Mouse (Mus musculus): ENCODE results near the gene Tmem132d. TPM values are rescaled to one million over a fixed set of nuclear protein-coding genes. Genes with fewer than 3 reads are reported as not detected.

The Tmem132d gene
- polyA plus RNA-seq, 1 experiment, result not detected

DNA sequence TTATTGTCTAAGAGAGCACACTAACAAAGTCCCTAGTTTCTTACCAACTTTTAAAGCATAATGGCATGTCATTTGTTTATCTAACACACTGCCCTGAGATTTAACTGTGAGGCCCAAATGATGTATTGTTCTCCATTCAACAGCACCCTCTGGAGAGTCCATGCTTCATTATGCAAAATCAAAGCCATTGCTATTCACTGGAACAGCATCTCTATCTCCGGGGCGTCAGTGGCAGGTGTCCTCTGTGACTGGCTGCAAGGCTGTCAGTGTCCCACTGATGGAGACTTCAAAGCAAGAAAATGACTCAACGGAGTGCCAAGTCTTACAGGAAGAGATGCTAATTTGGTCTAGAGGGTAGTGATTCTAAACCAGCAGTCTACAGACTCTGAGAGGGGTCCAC lies 508.8 kb downstream of the Tmem132d start:
- no peaks in the 10 kb centered on the region for H3K4me1 ChIP-seq (ENCODE audit: control insufficient read depth, insufficient read depth, insufficient read length, low read length)
- H3K4me3 ChIP-seq (ENCODE audit: insufficient read depth, low read depth, low read length), result no peak overlapping the region
- H3K27ac ChIP-seq (replicated peaks; ENCODE audit: low read depth, low read length), result no peak overlapping the region

DNA sequence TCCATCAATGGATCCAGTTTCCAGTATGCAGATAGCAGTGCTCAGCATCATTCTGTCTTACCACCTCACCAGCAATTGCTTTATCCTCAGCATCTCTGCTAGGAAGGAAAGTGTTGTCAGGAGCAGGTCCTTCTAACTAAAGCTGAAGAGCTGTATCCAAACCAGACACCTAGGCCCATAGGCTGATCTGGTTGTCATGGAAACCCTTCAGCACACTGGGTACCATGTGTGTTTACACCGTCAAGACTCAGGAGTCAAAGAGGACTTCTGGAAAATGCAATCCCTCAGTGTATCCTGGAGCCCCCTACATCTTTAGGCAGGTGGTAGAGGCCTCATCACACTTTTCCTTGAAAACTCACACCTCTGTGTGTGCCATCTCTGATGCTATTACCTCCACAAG lies 513.7 kb downstream of the Tmem132d start:
- H3K27ac ChIP-seq (replicated peaks; ENCODE audit: low read depth, low read length), result no peak overlapping the region
- H3K4me1 ChIP-seq (ENCODE audit: control insufficient read depth, insufficient read depth, insufficient read length, low read length), result no peaks in the 10 kb centered on the region
- H3K4me3 ChIP-seq (ENCODE audit: insufficient read depth, low read depth, low read length), result no peak overlapping the region

DNA sequence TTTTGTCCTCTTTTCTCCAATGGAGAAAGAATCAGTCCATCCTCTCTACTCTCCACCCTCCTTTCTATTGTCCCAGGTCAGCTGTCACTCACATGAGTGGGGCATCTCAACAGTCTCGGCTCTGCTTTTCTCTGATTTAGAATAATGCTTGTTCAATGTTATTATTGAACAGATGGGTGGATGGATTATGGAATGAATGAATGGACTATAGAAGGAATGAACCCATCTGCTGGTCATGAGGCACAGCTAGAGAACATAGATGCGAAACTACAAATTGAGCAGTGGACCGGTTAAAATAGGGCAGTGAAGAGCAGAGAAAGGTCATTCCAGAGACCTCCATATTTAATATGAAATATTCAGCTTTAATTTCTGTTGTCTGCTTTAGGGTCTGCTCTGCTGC lies 514.5 kb downstream of the Tmem132d start:
- Histone ChIP-seq H3K4me3 (ENCODE audit: insufficient read depth, low read depth, low read length) (no peak overlapping the region), H3K27ac (replicated peaks; ENCODE audit: low read depth, low read length) (no peak overlapping the region), H3K4me1 (ENCODE audit: control insufficient read depth, insufficient read depth, insufficient read length, low read length) (no peaks in the 10 kb centered on the region)

- no peak overlapping the region for H3K4me3 ChIP-seq (ENCODE audit: insufficient read depth, low read depth, low read length)
- no peaks in the 10 kb centered on the region for H3K4me1 ChIP-seq (ENCODE audit: control insufficient read depth, insufficient read depth, insufficient read length, low read length)
These were observed 518.7 kb downstream of the Tmem132d start for GRCm38 (mm10) chr5:127914157-127914556.

GRCm38 (mm10) chr5:127911603-127912002 lies 521.3 kb downstream of the Tmem132d start:
- Histone ChIP-seq H3K4me1 (ENCODE audit: control insufficient read depth, insufficient read depth, insufficient read length, low read length) (no peaks in the 10 kb centered on the region), H3K4me3 (ENCODE audit: insufficient read depth, low read depth, low read length) (no peak overlapping the region), H3K27ac (replicated peaks; ENCODE audit: low read depth, low read length) (peak overlapping the region; percentile 83)

More at GRCm38 (mm10) chr5:127914157-127914556, 518.7 kb downstream of the Tmem132d start:
- H3K27ac ChIP-seq (replicated peaks; ENCODE audit: low read depth, low read length), result no peak overlapping the region

DNA sequence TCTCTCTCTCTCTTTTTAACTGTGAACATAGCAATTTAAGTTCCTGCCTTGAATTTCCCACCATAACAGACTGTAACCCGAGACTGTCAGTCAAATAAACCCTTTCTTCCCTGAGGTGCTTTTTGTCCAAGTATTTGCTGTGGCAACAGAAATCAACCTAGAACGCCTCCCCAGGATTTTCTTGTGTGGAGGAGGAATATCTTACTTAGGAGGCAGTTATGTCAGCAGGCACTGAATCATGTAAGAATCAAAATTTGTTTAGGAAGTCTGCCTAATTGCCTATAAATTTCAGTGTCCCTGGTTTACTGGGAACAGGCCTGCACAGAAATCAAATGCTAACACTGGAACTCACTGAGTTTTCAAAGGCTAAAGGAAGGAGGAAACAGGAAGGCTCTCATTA lies 522.5 kb downstream of the Tmem132d start:
- Histone ChIP-seq H3K4me1 (ENCODE audit: control insufficient read depth, insufficient read depth, insufficient read length, low read length) (no peaks in the 10 kb centered on the region), H3K4me3 (ENCODE audit: insufficient read depth, low read depth, low read length) (no peak overlapping the region), H3K27ac (replicated peaks; ENCODE audit: low read depth, low read length) (no peak overlapping the region)

DNA sequence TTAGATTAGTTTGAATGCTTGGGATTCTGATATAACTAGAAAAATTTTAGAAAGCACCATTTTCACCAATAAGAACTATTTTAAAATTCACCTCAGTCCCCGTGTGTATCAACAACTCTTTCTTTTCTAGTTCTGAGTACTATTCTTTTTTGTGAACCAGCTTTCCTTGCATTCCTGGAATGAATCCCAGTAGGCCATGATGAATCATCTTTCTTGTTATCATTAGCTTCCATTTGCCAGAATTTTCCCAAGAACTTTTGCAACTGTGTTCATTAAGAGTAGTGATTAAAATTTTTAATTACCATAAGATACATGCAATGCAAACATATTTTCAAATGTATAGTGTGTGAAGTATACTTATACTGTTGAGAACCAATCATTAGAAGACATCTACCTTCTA lies 537.7 kb downstream of the Tmem132d start:
- Histone ChIP-seq H3K4me3 (ENCODE audit: insufficient read depth, low read depth, low read length) (no peak overlapping the region), H3K27ac (replicated peaks; ENCODE audit: low read depth, low read length) (no peak overlapping the region), H3K4me1 (ENCODE audit: control insufficient read depth, insufficient read depth, insufficient read length, low read length) (no peaks in the 10 kb centered on the region)

- no peak overlapping the region for H3K27ac ChIP-seq (replicated peaks; ENCODE audit: low read depth, low read length)
- H3K4me1 ChIP-seq (ENCODE audit: control insufficient read depth, insufficient read depth, insufficient read length, low read length), result no peaks in the 10 kb centered on the region
These were observed 547.0 kb downstream of the Tmem132d start for GRCm38 (mm10) chr5:127885566-127886505.

DNA sequence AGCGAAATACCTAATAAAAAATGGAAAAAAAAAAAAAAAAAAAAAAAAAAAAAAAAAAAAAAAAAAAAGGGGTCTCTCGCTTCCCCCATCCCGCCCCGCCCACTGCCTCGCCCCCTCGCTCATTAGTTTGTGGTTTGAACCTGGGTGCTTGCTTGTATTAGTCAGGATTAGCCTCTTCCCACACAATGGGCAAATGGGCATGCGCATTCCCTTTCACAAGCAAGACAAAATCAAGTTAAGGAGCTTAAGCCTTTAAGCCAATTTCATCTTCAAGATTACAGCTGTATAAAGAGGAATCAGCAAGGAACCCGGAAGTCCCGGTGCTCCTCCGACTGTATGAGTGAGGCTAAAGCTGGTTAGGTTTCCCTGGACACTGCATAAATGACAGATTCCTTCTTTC lies 549.9 kb downstream of the Tmem132d start:
- Histone ChIP-seq H3K4me1 (ENCODE audit: control insufficient read depth, insufficient read depth, insufficient read length, low read length) (no peaks in the 10 kb centered on the region), H3K27ac (replicated peaks; ENCODE audit: low read depth, low read length) (no peak overlapping the region), H3K4me3 (ENCODE audit: insufficient read depth, low read depth, low read length) (no peak overlapping the region)

More at GRCm38 (mm10) chr5:127885566-127886505, 547.0 kb downstream of the Tmem132d start:
- H3K4me3 ChIP-seq (ENCODE audit: insufficient read depth, low read depth, low read length), result no peak overlapping the region

GRCm38 (mm10) chr5:127874461-127874860 lies 558.4 kb downstream of the Tmem132d start:
- H3K4me1 ChIP-seq (ENCODE audit: control insufficient read depth, insufficient read depth, insufficient read length, low read length), result no peaks in the 10 kb centered on the region
- H3K27ac ChIP-seq (replicated peaks; ENCODE audit: low read depth, low read length), result no peak overlapping the region
- H3K4me3 ChIP-seq (ENCODE audit: insufficient read depth, low read depth, low read length), result no peak overlapping the region

GRCm38 (mm10) chr5:127865157-127865556 lies 567.7 kb downstream of the Tmem132d start:
- H3K4me3 ChIP-seq (ENCODE audit: insufficient read depth, low read depth, low read length), result no peak overlapping the region
- no peak overlapping the region for H3K27ac ChIP-seq (replicated peaks; ENCODE audit: low read depth, low read length)
- H3K4me1 ChIP-seq (ENCODE audit: control insufficient read depth, insufficient read depth, insufficient read length, low read length), result no peaks in the 10 kb centered on the region

DNA sequence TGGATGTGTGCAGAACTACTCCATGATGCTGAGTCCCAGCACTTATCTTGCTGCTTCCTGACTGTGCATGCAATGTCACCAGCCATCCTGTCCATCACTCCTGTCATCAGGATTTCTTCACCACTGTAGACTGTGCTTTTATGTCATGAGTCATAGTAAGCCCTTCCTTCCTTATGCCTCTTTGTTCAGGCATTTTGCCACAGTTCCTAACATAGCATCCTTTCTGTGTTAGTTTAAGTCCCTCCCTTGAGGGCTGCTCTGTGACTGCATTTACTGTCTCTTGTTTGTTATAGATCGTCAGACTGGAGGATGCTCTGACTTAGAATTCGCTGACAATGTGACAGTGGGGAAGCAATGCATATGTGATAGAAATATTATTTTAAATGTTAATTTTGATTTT lies 573.2 kb downstream of the Tmem132d start:
- Histone ChIP-seq H3K4me3 (ENCODE audit: insufficient read depth, low read depth, low read length) (no peak overlapping the region), H3K4me1 (ENCODE audit: control insufficient read depth, insufficient read depth, insufficient read length, low read length) (no peaks in the 10 kb centered on the region), H3K27ac (replicated peaks; ENCODE audit: low read depth, low read length) (no peak overlapping the region)

GRCm38 (mm10) chr5:127852305-127852704 lies 580.6 kb downstream of the Tmem132d start:
- H3K4me1 ChIP-seq (ENCODE audit: control insufficient read depth, insufficient read depth, insufficient read length, low read length), result no peaks in the 10 kb centered on the region
- H3K4me3 ChIP-seq (ENCODE audit: insufficient read depth, low read depth, low read length), result no peak overlapping the region
- no peak overlapping the region for H3K27ac ChIP-seq (replicated peaks; ENCODE audit: low read depth, low read length)

- Histone ChIP-seq H3K4me1 (ENCODE audit: control insufficient read depth, insufficient read depth, insufficient read length, low read length) (no peaks in the 10 kb centered on the region), H3K27ac (replicated peaks; ENCODE audit: low read depth, low read length) (no peak overlapping the region), H3K4me3 (ENCODE audit: insufficient read depth, low read depth, low read length) (no peak overlapping the region)
These were observed 601.1 kb downstream of the Tmem132d start for GRCm38 (mm10) chr5:127831791-127832190.

- no peaks in the 10 kb centered on the region for H3K4me1 ChIP-seq (ENCODE audit: control insufficient read depth, insufficient read depth, insufficient read length, low read length)
- H3K4me3 ChIP-seq (ENCODE audit: insufficient read depth, low read depth, low read length), result no peak overlapping the region
- H3K27ac ChIP-seq (replicated peaks; ENCODE audit: low read depth, low read length), result no peak overlapping the region
These were observed 602.0 kb downstream of the Tmem132d start for GRCm38 (mm10) chr5:127830831-127831230.

DNA sequence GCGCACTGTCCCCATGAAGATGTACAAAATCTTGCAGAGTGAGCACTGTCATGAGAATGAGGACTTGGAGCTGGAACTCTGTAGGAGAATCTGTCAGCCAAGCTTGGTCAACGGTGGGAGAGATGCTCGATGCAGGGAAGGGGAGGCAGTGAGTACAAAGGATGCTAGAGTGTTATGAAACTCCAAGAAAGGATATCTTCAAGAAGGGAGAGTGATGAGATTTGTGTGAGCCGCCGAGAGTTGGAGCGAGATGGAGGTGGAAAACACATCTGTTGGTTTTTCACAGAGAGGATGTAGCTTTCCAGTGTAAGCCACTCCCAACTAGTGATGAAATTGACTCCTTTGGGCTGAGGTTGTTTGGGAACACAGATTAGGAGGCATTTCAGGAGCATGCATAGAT lies 604.1 kb downstream of the Tmem132d start:
- H3K4me1 ChIP-seq (ENCODE audit: control insufficient read depth, insufficient read depth, insufficient read length, low read length), result no peaks in the 10 kb centered on the region
- H3K4me3 ChIP-seq (ENCODE audit: insufficient read depth, low read depth, low read length), result no peak overlapping the region
- H3K27ac ChIP-seq (replicated peaks; ENCODE audit: low read depth, low read length), result no peak overlapping the region
